Mouse (Mus musculus) neural tube, embryonic 10.5 days (tissue): Measurements from ENCODE around the gene Ppp1r9a.

ENCODE experiments used
- DNase-seq: peaks from one replicate; pipeline ENCODE4 v3.0.0-alpha.2; 2017; ENCODE audit warnings: low spot score; ENCODE audit errors: extremely low spot score

Gene Ppp1r9a

DNA sequence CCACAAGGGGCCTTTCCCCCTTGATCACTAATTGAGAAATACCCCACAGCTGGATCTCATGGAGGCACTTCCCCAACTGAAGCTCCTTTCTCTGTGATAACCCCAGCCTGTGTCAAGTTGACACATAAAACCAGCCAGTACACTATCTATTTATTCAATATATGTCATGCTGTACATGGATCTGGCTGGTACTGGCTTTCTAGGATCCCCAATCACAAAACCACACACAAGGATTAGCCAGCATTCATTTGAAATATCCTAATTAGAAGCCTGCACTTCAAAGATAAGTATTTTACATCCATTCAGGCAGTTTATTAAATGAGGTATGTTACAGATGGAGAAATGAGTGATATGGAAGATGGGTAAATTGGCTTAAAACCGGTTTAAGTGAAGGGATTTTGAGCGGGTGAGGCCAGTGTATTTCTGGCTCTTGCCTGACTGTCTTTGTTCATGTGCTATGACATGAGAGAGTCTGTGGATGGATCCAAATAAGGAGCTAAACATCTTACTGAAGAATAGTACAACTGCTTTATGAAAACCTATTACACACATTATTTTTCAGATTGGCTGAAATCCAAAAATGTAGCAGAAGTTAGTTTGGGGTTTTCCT lies 135.5 kb downstream of the Ppp1r9a start:
- no peak for DNase-seq

DNA sequence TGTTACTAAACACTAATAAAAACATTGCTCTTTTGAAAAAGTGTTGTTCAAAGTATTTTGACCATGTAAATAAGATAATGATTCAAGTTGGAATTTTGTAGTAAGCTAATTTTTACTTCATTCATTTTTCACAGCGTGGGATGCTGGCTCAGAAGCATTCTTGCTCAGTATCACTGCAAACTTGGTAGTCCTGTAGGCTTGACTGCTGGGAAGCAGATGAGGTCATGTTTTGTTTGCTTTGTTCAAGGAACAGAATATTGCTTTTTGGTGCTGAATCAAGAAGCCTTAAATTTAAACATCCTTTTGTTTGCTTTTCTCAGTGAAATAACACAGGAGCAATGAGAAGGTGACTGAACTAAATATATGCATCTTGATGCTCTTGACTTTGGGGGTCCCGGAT lies 136.6 kb downstream of the Ppp1r9a start:
- no peak for DNase-seq

DNA sequence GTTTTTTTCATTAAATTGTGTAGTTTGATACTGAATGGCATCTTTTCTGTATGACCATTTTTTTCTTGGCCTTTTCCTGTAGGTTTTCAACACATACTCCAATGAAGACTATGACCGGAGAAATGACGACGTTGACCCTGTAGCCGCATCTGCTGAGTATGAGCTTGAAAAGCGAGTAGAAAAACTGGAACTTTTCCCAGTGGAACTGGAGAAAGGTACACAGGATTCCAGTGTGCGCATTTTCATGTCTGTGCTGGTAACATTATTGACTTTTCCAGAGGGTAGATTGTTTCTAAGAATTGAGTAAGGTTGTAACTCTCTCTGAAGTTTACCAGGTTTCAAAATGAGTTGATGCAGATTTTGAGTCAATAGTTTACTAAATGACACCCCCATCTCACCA lies 143.1 kb downstream of the Ppp1r9a start:
- no peak for DNase-seq

DNA sequence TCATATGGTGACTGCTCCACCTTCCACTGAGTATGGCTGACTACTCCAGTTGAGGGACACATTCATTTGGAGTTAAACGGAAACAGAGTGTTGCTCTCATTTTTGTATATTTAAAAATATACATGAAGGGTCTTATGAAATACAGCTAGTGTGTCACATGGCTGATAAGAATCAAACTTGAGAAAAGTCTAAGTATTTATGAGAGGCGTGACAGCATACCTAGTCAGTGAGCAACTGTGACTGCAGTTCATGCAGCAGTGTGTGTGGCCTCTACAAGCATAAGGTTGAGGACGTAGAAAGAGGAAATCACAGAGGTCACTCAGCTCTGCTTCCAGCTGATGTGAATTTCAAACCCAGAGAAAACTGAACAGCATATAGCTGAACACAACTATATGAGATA lies 145.3 kb downstream of the Ppp1r9a start:
- no peak for DNase-seq

DNA sequence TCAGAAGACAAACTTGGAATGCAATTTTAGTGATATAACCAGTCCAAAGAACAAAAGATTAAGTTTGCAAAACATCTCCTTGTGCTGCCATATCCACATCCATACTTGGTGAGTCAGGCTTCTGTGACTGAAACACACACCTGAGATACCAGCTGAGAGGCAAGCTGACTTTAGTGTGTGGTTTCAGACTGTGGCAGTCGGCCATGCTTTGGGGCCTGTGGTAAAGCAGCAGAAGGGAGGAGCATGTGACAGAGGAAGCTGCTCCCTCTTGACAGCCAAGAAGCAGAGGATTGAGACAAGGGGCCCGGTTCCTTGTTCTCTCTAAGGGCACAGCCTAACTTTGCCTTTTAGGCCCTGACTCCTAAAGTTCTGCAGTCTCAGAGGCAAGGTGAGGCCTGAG lies 149.6 kb downstream of the Ppp1r9a start:
- no peak for DNase-seq

GRCm38 (mm10) chr6:5054446-5055095 lies 151.9 kb downstream of the Ppp1r9a start:
- DNase-seq: no peak

- no peak for DNase-seq
Measured at GRCm38 (mm10) chr6:5074736-5075135, 172.0 kb downstream of the Ppp1r9a start.

DNA sequence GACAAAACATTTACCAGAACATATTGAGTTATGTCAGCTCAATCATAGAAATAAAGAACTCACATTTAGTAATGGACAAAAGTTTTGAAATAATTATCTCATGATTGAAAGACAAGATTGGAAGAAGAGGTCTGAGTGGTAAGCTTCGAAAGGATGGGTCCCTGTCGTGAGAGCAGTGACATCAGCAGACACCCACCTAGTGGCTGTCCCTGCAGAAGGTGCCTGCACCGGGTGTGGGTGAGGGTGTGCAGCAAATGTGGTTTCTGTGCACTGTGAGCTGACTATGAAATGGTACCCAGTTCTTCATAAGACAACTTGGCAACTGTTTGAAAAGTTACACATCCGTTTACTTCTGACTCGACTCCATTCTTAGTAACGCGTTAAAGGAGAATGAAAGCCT lies 173.0 kb downstream of the Ppp1r9a start:
- no peak for DNase-seq

- no peak for DNase-seq
Measured at GRCm38 (mm10) chr6:5078009-5078408, 175.3 kb downstream of the Ppp1r9a start.

DNA sequence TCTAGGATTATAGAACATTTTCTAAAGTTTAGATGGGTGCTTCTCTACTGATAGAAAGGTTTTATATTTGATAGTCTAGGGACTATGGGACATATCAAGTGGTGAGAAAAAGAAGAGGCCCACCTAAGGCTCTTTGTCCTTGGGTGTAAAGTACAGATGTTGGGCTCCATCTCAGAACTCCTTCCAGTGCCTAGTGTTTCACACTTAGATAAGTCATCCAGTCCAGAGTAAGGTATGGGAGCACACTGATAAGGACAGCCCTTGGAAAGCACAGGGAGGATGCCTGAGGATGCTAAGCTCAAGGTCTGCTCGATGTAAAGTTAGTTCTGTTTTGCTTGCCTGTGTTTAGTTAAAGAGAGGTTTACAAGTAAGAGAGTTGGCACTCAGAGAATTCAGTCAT lies 176.4 kb downstream of the Ppp1r9a start:
- DNase-seq: no peak

DNA sequence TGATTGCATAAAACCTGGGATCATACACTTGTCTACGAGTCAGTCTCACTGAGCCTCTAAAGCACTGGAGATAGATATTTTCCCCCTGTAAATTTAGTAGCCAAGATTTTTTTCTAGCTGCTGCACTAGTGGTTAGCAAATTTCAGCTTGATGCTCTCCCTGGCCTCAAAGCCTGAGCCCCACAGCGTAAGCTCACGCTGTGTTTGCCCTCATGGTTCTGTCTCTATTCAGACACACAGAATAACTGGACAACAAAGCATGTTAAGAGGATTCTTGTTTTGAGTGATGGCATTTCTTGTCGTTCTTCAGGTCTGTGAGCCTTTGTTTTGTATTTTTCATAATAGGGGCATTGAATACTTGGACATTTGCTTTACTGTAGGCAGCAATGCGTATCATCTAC lies 177.4 kb downstream of the Ppp1r9a start:
- no peak for DNase-seq

DNA sequence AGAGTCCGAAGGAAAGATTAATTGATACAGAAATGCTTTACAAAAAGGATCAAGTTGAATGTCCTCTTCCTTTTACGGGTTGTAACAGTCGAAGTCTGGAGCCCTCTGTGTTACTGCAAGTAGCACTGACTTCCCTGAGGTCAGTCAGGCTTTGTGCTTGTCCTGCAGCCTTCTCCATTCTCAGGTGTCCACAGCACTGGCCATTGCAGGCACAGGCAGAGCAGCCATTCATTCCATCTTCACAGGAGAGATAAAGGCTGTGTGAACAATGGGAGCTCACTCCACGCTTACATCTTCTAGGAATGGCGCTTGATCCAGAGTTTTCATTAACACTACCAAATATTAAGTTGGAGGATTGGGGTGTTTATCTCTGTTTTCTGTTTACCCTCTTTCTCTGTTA lies 177.8 kb downstream of the Ppp1r9a start:
- DNase-seq: no peak

GRCm38 (mm10) chr6:5081099-5081498 lies 178.4 kb downstream of the Ppp1r9a start:
- no peak for DNase-seq

GRCm38 (mm10) chr6:5082144-5082543 lies 179.4 kb downstream of the Ppp1r9a start:
- DNase-seq: no peak

- DNase-seq: no peak
Measured at GRCm38 (mm10) chr6:5082740-5083139, 180.0 kb downstream of the Ppp1r9a start.

- no peak for DNase-seq
Measured at GRCm38 (mm10) chr6:5083957-5084356, 181.2 kb downstream of the Ppp1r9a start.

DNA sequence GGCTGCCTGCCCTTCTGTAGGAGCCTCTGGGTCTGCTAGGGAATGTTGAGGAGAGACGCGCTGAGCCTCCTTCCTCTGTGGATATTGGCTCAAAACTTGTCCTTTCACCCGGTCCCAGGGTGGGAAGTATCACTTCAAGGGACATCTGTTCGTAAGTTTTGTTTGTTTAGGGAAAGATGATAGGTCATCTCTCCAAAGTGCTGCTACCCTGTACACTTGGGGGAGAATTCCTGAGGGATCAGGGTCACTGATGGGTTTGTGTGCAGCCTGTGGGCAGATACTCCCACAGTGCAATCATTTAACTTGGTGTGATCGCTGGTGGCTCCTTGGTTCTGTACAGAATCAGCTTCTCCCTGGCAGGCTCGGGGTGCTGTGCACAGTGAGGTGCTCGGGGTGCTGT lies 189.2 kb downstream of the Ppp1r9a start:
- peak; percentile 21 for DNase-seq

GRCm38 (mm10) chr6:5092795-5093194 lies 190.1 kb downstream of the Ppp1r9a start:
- DNase-seq: no peak

DNA sequence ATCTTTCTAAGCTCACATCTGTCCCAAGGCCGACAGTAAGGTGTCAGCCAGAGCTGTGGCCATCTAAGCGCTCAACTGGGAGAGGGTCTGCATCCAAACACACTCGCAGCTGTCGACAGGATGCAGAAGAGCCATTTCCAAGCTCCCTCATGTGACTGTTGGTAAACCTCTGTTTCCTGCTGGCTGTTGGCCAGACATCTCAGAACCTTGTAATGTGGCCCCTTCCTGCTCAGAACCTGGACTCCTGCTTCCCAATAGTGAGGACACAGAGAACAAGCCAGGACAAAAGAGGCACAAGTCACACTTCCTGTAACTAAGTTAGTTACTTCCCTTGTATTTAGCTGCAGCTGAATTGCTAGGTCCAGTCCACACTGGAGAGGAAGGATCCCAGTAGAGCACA lies 190.8 kb downstream of the Ppp1r9a start:
- peak; percentile 16 for DNase-seq

DNA sequence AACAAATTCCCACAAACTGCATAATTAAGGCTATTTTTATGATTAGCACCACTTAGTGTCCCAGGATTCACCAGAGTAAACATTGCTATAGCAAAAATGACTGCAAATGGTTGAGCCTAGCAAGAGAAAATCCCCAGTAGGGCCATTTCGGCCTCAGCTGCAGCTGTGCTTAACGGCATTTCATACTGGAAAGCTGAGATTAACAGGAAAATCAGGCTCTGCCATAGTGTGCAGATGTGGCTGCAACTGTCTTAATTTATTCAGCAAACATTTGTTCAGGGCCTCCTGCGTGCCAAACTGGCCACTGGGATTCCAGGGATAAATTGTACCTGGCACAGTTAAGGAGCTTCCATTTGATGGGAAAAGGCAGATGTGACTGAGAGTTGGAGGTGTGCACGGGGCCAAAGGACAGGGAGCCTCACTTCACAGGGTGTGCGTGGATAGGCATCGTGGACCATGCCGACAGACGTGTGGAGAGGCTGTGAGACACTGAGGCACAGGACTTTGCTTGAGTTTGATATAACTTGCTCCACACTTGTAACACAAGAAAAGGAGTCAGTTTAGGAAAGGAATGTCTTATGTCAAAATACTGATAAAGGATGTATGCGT lies 192.8 kb downstream of the Ppp1r9a start:
- DNase-seq: peak; percentile 11

- peak; percentile 13 for DNase-seq
Measured at GRCm38 (mm10) chr6:5097309-5097708, 194.6 kb downstream of the Ppp1r9a start.

GRCm38 (mm10) chr6:5099282-5099681 lies 196.6 kb downstream of the Ppp1r9a start:
- DNase-seq: peak; percentile 22

- peak; percentile 17 for DNase-seq
Measured at GRCm38 (mm10) chr6:5099842-5100241, 197.1 kb downstream of the Ppp1r9a start.
